Mouse (Mus musculus) cerebellum, adult 2 months (tissue): ENCODE measurements around the gene Tnfsf11.

Source experiments
- CTCF ChIP-seq: fragments of 200-500 bp; IDR thresholded peaks from 2 replicates; pipeline ENCODE4 v1.5.1; 2011; ENCODE audit warnings: low read depth, mild to moderate bottlenecking, control low read depth, low read length, moderate library complexity, borderline replicate concordance; ENCODE audit not compliant: insufficient read depth
- POLR2A ChIP-seq: fragments of 200-500 bp; IDR thresholded peaks from 2 replicates; pipeline ENCODE4 v1.6.1; 2011; ENCODE audit warnings: low read length, control low read depth, borderline replicate concordance; ENCODE audit not compliant: insufficient read depth

- TF ChIP-seq POLR2A (no peak), CTCF (no peak)
Observed at GRCm38 (mm10) chr14:78320248-78320647, 12.4 kb upstream of the Tnfsf11 start.
